Mouse (Mus musculus): ENCODE data around the gene Adcy1.

GRCm38 (mm10) chr11:7081893-7082292, 18.6 kb downstream of the Adcy1 start:
- no peak for TF ChIP-seq CTCF (IDR thresholded peaks at IDR 0.05)
- TF ChIP-seq POLR2A (IDR thresholded peaks at IDR 0.05; ENCODE audit: insufficient read depth, low read depth, low read length), result no peak
- TF ChIP-seq EP300 (IDR thresholded peaks at IDR 0.05; ENCODE audit: insufficient read depth, low read depth, low read length), result no peak

Data from heart, adult 2 months (tissue).